Mouse (Mus musculus) forebrain, embryonic 14.5 days (tissue): Measurements from ENCODE around the gene Usp10. TPM values are rescaled to one million over a fixed set of nuclear protein-coding genes. Genes with fewer than 3 reads are reported as not detected.

Experiments
- ATAC-seq: fragments of 200-750 bp; cut with Nextera tagmentation; 2 replicates; pipeline ENCODE4 v1.8.0; 2017; ENCODE audit warnings: mild to moderate bottlenecking, moderate library complexity
- DNase-seq: peaks from one replicate; pipeline ENCODE4 v3.0.0-alpha.2; 2015; ENCODE audit warnings: low spot score
- H3K27ac ChIP-seq: fragments of 300-500 bp; sonication (generic); 2 replicates; pipeline ENCODE4 v1.5.1; 2014; ENCODE audit warnings: low read depth, mild to moderate bottlenecking, control low read depth, low read length, moderate library complexity
- H3K27me3 ChIP-seq: fragments of 300-500 bp; sonication (generic); replicated peaks from 2 replicates; pipeline ENCODE4 v1.6.1; 2014; ENCODE audit warnings: low read length, control low read depth, mixed read lengths; ENCODE audit not compliant: control insufficient read depth, insufficient read depth
- H3K36me3 ChIP-seq: fragments of 300-500 bp; sonication (generic); 2 replicates; pipeline ENCODE4 v1.6.1; 2014; ENCODE audit warnings: low read length, control low read depth; ENCODE audit not compliant: control insufficient read depth, insufficient read depth
- H3K4me1 ChIP-seq: fragments of 300-500 bp; sonication (generic); 2 replicates; pipeline ENCODE4 v1.6.1; 2014; ENCODE audit warnings: antibody characterized with exemption, low read length, control low read depth; ENCODE audit not compliant: control insufficient read depth, insufficient read depth
- H3K4me2 ChIP-seq: fragments of 300-500 bp; sonication (generic); 2 replicates; pipeline ENCODE4 v1.6.1; 2014; ENCODE audit warnings: mild to moderate bottlenecking, control low read depth, low read length
- H3K4me3 ChIP-seq: fragments of 300-500 bp; sonication (generic); 2 replicates; pipeline ENCODE4 v1.5.1; 2014; ENCODE audit warnings: low read depth, low read length, control low read depth
- H3K9ac ChIP-seq: fragments of 300-500 bp; sonication (generic); 2 replicates; pipeline ENCODE4 v1.6.1; 2014; ENCODE audit warnings: mild to moderate bottlenecking, low read length, control low read depth, moderate library complexity
- H3K9me3 ChIP-seq: fragments of 300-500 bp; sonication (generic); replicated peaks from 2 replicates; pipeline ENCODE4 v1.6.1; 2016; ENCODE audit warnings: low read length, control low read depth, mixed read lengths; ENCODE audit not compliant: control insufficient read depth
- WGBS: fragments of 180-500 bp; shearing (Covaris S2); extraction: QIAGEN DNeasy Blood & Tissue Kit; methylation state at CpG from one replicate; pipeline ENCODE4 v1.1.7; 2014; 5-methylcytosine and 5-hydroxymethylcytosine counted together
- polyA plus RNA-seq: library from polyadenylated mRNA; unstranded; fragments of >200 nt; fragmentation: Nextera tagmentation; extraction: Ambion mirVana; gene quantifications from 2 replicates; pipeline ENCODE4 v1.2.1, GENCODE M21; 2014

Usp10 gene
- polyA plus RNA-seq, 1 experiment from 2014 or later: 94.2 TPM

DNA sequence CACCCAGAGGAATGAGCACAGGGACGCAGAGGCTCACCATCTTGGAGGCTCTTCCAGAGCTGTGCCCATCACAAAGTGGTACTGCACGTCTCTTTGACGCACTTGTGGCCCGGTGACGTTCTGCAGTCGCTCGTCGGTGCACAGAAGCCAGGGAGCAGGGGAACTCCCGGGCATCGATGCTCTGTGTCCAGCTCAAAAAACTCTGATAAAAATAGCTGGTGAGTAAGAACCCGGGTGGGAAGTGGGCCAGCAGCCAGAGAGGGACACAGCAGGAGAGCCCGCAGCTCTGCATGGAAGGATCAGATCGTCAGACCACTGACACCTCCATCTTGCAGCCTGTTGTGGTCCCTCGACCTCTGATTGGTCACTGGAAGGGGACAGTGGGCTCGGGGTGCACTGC lies 77.9 kb downstream of the Usp10 start:
- no peak overlapping the region for H3K9ac ChIP-seq
- peaks cover 7% of the 10 kb centered on the region; the same call in 1 of the 2 replicates for H3K27me3 ChIP-seq
- H3K36me3 ChIP-seq: no peaks in the 10 kb centered on the region
- no peak overlapping the region for H3K27ac ChIP-seq
- H3K4me3 ChIP-seq: no peak overlapping the region
- no peak overlapping the region for H3K4me2 ChIP-seq
- H3K9me3 ChIP-seq: no peaks in the 10 kb centered on the region
- WGBS: 77% methylated on average over 15 of the region's 15 CpGs
- DNase-seq (no peak), ATAC-seq (no peak)
- H3K4me1 ChIP-seq: no peaks in the 10 kb centered on the region

DNA sequence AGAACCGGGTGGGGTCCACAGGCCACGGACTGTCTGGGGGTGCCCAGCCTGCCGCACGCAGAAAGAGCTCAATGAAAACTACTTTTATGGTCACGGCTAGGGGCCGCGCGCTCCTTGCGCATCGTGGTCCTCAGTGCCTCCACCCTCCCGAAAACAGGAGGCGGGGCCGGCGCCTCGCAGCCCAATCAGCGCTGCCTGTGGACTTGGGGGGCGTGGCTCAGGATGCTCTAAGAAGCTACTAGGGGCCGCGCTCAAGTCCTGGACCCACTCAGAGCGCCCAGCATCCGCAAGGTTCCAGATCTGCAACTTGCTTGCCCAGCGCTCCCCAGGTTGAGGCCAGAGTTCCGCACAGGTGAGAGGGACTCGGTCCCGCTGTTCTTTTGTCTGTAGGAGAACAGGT lies 82.1 kb downstream of the Usp10 start, which contains the start of gene Crispld2:
Crispld2 (plus strand) TSS at position 190 of the 400 bp plus-strand sequence.
- peaks cover 11% of the 10 kb centered on the region; the same call in 1 of the 2 replicates for H3K27me3 ChIP-seq
- peak; percentile 97 for ATAC-seq
- under 1% methylated on average over 25 of the region's 25 CpGs for whole genome bisulfite sequencing
- no peaks in the 10 kb centered on the region for H3K9me3 ChIP-seq
- no peak within 1 kb of the TSS for H3K27ac ChIP-seq
- no peaks in the 10 kb centered on the region for H3K4me1 ChIP-seq
- peak; percentile 91 for DNase-seq
- no peaks in the 10 kb centered on the region for H3K36me3 ChIP-seq
- H3K4me2 ChIP-seq: peak within 1 kb of the TSS; percentile 56
- H3K4me3 ChIP-seq: peak within 1 kb of the TSS; percentile 17
- 0 out of 2 replicates have a peak within 1 kb of the TSS, but pooled peaks have one; percentile 17 for H3K9ac ChIP-seq

DNA sequence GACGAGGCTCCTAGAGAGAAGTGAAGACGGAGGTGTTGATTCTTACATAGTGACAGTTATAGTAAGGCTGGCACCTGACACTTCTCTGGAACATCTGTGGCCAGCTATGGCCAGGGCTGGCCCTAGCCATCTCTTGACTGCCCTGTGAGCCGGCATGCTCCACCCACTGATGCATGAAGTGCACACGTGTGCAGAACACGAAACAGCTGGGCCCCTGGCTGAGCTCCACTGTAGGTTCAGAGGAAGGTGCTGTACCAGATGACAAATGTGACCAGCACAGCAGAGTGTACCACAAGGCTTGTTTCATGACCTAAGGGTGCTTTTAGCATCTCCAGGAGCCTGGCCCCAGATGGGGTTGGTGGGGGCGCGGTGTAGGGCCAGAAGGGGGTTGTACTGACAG lies 84.0 kb downstream of the Usp10 start:
- Histone ChIP-seq H3K36me3 (no peaks in the 10 kb centered on the region), H3K27me3 (peaks cover 11% of the 10 kb centered on the region; the same call in 1 of the 2 replicates), H3K9ac (no peak overlapping the region), H3K4me1 (no peaks in the 10 kb centered on the region), H3K27ac (no peak overlapping the region), H3K9me3 (no peaks in the 10 kb centered on the region), H3K4me2 (no peak overlapping the region), H3K4me3 (no peak overlapping the region)
- WGBS: 84% methylated on average over 7 of the region's 7 CpGs
- ATAC-seq (no peak), DNase-seq (no peak)

DNA sequence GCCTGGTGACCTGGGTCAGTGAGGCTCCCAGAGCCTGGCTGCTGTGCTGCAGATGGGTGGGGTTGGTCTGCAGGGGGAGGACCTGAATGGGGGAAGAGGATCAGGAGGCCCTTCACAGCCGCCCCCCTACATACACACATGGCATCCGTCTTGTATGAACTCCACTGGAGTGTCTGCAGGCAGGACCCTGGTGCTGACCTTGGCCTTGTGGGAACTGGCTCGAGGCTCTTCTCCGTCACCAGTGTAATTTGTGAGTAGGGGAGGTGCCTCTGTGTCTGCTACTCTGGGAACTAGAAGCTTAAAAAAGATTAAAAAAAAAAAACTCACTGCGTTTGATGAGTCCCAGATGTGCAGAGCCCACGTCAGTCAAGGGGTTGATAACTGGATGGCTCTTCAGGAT lies 84.4 kb downstream of the Usp10 start:
- WGBS: 72% methylated on average over 6 of the region's 6 CpGs
- Histone ChIP-seq H3K9ac (no peak overlapping the region), H3K4me1 (no peaks in the 10 kb centered on the region), H3K27ac (no peak overlapping the region), H3K27me3 (peaks cover 11% of the 10 kb centered on the region; the same call in 1 of the 2 replicates), H3K36me3 (no peaks in the 10 kb centered on the region), H3K4me2 (no peak overlapping the region), H3K4me3 (no peak overlapping the region), H3K9me3 (no peaks in the 10 kb centered on the region)
- DNase-seq: no peak
- no peak for ATAC-seq

DNA sequence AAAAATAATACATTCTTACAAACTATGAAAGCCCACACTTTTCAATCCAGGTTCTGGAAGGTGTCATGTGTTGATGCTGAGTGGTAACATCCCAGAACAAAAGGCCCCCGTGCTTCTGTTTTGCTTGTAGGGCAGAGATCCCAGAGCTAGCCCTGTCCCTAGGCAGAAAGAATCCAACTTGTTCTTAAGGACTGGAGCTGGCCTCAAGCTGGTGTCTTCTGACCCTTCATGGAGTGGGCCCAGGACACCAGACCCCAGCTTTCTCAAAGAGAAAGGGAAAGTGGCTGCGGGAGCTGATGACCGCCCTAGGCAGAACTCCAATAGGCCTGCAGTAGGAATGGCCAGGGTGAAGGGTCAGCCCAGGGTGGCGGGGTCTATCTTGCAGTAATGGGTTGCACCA lies 87.1 kb downstream of the Usp10 start:
- H3K27me3 ChIP-seq: peaks cover 11% of the 10 kb centered on the region; the same call in 1 of the 2 replicates
- no peaks in the 10 kb centered on the region for H3K4me1 ChIP-seq
- 86% methylated on average over 4 of the region's 4 CpGs for WGBS
- H3K9ac ChIP-seq: no peak overlapping the region
- H3K4me3 ChIP-seq: no peak overlapping the region
- no peaks in the 10 kb centered on the region for H3K36me3 ChIP-seq
- ATAC-seq (no peak), DNase-seq (no peak)
- H3K27ac ChIP-seq: no peak overlapping the region
- H3K9me3 ChIP-seq: no peaks in the 10 kb centered on the region
- H3K4me2 ChIP-seq: no peak overlapping the region

DNA sequence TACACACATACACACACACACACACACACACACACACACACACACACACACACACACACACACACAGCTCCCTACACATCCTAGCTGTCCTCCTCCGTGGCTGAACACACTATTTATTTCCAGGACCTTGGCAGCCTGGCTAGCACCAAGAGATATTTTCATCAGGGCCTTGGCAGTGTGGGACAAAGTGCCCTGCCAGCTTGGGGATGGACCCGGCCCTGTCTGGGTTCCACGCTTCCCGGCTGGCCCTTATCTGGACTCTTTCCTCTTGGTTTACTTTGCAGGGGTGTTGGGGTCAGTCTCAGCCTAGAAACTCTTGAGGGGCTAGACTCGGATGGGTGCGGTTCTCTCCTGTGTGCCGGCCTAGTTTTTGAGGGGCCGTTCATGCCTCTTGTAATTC lies 90.3 kb downstream of the Usp10 start:
- no peak overlapping the region for H3K9ac ChIP-seq
- H3K4me1 ChIP-seq: no peaks in the 10 kb centered on the region
- no peak overlapping the region for H3K4me3 ChIP-seq
- ATAC-seq: no peak
- DNase-seq: no peak
- H3K4me2 ChIP-seq: no peak overlapping the region
- H3K27ac ChIP-seq: no peak overlapping the region
- H3K27me3 ChIP-seq: no peaks in the 10 kb centered on the region
- 76% methylated on average over 8 of the region's 8 CpGs for WGBS
- H3K9me3 ChIP-seq: no peaks in the 10 kb centered on the region
- H3K36me3 ChIP-seq: no peaks in the 10 kb centered on the region

DNA sequence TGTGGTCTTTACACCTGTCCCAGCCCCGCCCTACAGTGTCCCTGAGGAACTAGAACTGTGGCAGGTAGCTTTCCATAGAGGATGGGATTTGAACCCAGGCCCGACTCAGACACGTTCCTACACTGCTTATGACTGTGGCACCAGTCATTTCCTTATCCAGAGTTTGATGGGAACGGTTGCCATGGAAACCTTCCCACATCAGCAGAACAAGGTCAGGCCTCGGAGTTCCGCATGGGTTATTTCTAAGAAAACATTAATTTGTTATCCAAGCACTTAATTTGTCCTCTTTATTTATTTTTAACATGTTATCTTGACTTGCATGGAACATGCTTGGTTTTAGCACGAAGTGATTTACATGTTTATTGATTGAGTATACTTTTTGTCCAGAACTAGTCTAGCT lies 91.6 kb downstream of the Usp10 start:
- ATAC-seq (no peak), DNase-seq (no peak)
- H3K9ac ChIP-seq: no peak overlapping the region
- no peak overlapping the region for H3K4me3 ChIP-seq
- 59% methylated on average over 7 of the region's 7 CpGs for WGBS
- H3K4me2 ChIP-seq: no peak overlapping the region
- H3K27me3 ChIP-seq: no peaks in the 10 kb centered on the region
- H3K27ac ChIP-seq: no peak overlapping the region
- no peaks in the 10 kb centered on the region for H3K4me1 ChIP-seq
- no peaks in the 10 kb centered on the region for H3K9me3 ChIP-seq
- H3K36me3 ChIP-seq: no peaks in the 10 kb centered on the region

DNA sequence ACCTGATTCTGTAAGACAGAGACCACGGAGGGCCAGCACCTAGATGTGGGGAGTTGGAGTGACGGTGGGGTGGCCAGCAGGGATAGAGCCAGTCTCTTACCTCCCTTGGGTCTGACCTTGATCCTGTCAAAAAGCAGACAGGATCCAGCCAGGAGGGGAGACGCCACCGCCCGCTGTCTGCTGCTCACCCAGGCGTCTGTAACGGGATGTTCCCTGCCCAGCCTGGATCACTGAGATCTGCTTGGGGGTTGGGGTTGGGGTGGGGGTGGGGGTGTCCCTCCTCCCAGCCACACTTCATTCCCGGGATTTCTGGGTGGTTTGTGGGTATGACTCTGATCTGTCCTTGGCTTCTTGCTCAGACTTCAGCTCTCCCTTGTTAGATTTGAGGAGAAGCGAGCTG lies 92.2 kb downstream of the Usp10 start:
- DNase-seq (no peak), ATAC-seq (no peak)
- Histone ChIP-seq H3K27me3 (no peaks in the 10 kb centered on the region), H3K4me1 (no peaks in the 10 kb centered on the region), H3K9ac (no peak overlapping the region), H3K4me2 (no peak overlapping the region), H3K9me3 (no peaks in the 10 kb centered on the region), H3K27ac (no peak overlapping the region), H3K4me3 (no peak overlapping the region), H3K36me3 (no peaks in the 10 kb centered on the region)
- 63% methylated on average over 9 of the region's 9 CpGs for WGBS

DNA sequence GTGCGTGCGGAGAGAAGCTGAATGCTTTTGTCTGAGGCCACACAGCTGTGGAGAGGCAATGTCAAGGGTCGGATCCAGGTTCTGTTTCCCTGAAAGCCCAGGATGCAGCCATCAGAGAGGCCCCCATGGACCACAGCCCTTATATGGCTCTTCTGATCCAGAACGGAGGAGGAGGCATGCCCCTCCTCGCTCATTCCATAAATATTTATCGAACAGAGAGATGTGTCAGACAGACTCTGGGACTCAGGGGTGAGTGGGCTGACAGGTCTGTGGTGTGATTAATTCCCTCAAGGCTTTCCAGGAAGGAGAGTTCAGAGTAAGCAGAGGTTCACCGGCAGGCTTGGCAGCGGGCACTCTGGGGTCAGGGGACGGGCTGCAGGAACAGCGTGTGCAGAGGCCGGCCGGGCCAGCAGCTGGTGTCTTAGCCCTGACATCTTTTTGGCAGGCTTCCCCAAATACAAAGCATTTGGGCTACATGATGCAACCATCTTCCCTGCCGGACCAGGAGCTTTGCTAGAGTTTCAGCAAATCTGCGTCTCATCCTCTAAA lies 94.1 kb downstream of the Usp10 start:
- Histone ChIP-seq H3K4me3 (no peak overlapping the region), H3K9ac (no peak overlapping the region), H3K4me2 (no peak overlapping the region), H3K36me3 (no peaks in the 10 kb centered on the region), H3K27me3 (no peaks in the 10 kb centered on the region), H3K4me1 (no peaks in the 10 kb centered on the region), H3K27ac (no peak overlapping the region), H3K9me3 (no peaks in the 10 kb centered on the region)
- 65% methylated on average over 14 of the region's 14 CpGs for WGBS
- no peak for DNase-seq
- ATAC-seq: no peak
